Mouse (Mus musculus) right cerebral cortex, postnatal 10 days (tissue): ENCODE measurements at regions not wholly inside any gene's neighbourhood (a gene's known extent, or its start where the extent isn't known, plus 50 kb on each side); places are given as distances from the start of the nearest gene placed in this dataset.

Experiments used
- DNase-seq, 2 experiments: peaks; one replicate each; pipeline ENCODE4 v3.0.0; 2021; ENCODE audit warnings: low spot score in 2 of 2

DNA sequence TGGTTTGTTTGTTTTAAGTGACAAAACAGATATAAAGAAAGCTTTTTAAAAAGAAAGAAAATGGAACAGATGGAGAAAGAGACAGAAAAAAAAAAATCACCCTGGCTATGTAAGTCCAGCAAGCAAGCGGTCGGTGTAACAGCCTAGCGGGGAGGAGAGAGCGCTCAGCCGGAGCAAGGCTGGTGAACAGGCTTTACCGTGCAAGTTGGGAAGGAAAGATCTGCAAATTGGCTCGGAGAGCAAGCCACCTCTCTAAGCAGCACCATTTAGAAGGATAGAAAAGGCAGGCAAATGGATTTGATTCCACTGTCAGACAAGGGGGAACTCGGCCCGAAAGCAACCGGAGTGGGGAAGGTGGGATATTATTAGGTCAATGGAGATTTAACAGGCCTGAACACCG, 59.9 kb upstream of the Ppp2r5c start:
- DNase-seq: no peak

DNA sequence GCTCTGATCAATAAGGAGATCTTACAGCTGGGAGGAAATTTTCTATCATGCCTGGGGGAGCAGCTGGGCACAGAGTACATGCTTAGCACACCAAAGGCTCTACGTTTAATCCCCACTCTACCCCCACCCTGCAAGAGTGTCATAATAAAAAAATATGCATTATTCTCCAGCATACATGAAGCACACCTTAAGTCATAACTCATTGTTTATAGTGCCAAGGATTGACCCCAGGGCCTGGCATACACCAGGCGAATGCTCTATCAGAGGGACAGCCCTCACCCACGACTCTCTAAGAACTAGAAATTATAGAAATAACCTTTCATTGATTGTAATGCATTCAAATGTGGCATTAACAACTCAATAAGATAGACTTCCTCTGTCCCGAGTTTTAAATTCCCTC, 59.4 kb upstream of the Ppp2r5c start:
- no peak for DNase-seq

DNA sequence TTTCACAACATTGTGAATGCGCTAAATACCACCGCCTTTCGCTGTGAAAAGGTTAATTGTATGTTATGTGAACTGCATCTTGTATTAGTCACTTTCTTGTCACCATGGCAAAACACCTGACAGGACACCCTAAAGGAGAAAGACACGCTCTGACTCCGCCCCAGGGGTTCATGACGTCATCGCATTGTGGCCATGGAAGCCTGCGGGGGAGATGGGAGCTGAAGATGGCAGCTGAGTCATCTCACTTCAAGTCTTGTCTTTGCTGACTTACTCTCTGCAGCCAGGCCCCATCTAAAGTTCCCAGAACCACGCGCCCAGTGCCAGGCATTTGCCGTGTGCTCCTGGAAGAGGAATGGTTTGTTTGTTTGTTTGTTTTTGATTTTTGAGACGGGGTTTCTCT, 57.5 kb upstream of the Ppp2r5c start:
- DNase-seq: no peak

GRCm38 (mm10) chr12:110391464-110391863, 55.5 kb upstream of the Ppp2r5c start:
- no peak for DNase-seq

DNA sequence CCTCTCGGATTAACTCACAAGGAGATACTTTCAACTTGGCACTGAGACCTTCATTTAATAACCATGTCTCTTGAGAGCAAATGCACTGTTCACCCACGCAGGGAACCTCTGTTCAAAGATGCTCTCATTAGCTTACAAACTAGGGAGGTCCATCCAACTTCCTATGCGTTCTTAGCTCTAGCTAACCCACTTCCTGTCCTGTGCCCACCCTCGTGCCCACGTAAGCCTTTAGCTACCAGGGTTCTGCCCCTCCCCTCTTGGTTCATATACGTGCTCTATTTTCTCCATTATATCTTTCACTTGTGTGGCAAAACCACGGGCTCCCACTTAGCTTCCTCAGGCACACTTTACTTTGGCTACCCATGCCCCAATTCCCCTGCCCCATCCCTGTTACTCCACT, 53.4 kb upstream of the Ppp2r5c start:
- no peak for DNase-seq
